Mouse (Mus musculus) adrenal gland, adult 18-20 months (tissue): ENCODE measurements around the gene Plekha6. TPM values are rescaled to one million over a fixed set of nuclear protein-coding genes. Genes with fewer than 3 reads are reported as not detected.

Source experiments
- DNase-seq, 2 experiments: peaks; one replicate each; pipeline ENCODE4 v3.0.0; 2021 to 2022; ENCODE audit warnings: low spot score in 2 of 2
- total RNA-seq, 2 experiments: library from RNA; stranded (reverse); gene quantifications; 1 replicate in 1 of 2; 2 replicates in 1 of 2; pipeline ENCODE4 v1.2.3; 2021

Gene Plekha6
- total RNA-seq, 2 experiments from 2014 or later: 9.0 to 17.9 TPM

DNA sequence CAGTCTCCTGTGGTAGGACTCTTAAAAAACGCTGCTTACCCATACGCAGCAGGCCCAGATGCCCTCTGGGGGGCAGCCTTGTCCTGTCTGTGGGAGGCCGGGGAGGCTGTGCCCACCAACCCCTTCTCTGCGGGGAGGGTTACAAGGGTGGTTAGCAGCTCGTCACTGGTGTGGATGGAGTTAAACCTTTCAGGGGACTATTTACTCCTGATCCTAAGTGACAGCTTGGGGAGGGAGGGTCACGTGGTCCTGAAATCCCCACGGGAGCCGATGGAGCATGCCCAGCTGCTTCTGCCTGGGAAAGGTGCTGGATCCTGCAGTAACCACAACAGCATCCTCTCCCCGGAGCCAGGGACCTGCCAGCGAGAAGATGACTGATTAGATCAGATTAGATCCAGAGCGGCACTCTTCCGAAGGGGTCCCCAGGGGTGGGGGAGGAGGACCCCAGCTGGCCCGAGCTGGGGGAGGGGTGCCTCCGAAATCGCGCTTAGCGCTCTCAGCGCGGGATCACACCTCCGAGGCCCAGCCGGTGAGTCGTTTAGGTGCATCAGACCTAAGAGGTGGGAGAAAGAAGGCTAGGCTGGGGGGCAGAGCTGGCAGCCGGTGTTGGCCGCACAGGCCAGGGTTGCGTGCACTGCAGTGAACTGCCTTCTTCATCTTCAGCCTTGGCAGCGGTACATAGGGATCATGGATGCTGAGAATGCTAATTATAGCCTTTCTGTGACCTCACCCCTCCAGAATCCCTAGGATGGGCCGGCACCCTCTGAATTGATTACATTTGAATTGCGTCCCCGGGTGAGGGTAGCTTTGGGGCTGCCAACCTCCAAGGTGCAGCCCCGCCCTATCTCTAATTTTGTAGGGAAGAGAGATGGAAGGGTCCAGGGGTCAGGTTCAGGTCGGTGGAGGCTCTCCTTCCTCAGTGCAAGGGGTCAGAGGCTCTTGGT, 17.3 kb downstream of the Plekha6 start:
- peak; percentile 71 to 73 for DNase-seq

- peak; percentile 50 to 53 for DNase-seq
Measured at GRCm38 (mm10) chr1:133182016-133182705, 18.2 kb downstream of the Plekha6 start.

GRCm38 (mm10) chr1:133182706-133183095, 18.7 kb downstream of the Plekha6 start:
- DNase-seq: no peak

DNA sequence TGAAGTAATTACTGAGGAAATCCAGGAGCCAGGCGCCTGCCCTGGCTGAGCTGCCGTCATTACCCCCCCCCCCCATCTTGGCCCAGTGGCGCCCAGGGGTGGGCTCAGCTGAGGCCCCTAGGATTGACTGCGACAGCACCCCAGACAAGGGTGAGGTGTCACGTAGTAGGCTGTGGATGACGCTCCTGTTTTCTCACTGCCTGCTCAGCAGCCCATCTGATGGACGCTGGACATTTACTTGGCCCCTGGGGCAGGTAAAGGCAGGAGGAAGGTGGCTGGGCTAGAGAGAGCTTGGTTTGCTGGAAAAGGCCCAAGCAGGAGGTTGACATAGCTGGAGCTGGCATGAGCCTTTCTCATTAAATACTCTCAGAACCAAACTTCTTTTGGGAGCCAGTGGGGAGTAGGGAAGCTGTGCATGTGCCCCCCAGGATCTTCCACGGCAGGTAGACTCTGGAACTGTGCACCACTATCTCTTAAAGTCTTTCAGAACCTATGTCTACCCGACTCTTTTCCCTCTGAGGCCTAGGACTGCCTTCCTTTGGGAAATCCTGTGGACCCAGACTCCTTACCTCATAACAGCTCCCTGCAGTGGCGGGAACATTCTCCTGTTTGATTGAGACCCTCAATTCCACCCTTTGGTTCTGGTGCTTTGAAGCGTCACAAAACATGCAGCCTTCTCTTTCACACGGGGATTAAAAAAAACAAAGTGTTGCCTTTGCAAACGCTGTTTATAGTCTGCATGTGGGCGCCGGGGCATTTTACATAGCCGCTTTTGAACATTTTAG, 19.3 kb downstream of the Plekha6 start:
- no peak for DNase-seq

DNA sequence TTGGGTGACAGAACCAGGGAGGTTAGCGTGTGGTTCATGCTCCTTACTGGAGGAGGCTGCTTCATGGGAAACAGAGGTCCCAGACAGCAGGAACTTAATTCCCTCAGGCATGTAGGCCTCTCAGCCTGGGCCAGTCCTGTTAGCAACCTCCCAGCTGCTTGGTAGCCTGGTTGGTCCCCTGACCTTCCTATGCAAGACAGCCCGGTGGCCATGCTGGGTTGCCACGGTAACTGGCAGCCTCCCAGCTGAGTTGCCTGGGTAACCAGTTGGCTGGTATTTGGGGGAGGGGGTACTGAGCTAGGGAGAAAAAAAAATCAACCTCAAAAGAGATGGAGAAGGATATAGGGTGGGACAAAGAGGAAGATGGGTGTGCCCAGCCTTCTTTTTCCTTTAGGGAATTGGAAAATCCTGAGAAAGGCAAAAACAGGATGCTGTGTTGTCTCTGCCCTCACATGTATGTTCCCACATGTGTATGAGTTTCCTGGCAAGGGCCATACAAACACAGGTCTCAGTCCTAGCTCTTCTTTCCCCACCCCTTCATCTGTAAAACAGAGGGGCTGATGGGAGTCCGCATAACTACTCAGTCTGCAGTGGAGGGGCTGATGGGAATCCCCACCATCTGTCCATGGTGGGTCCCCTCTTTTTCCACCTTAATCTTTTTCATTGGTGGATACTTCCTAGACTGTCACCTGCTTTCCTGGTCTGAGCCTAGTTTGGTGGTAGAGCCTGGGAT, 24.1 kb downstream of the Plekha6 start:
- DNase-seq: peak in 1 of 2 experiments; percentile 16

- DNase-seq: peak in 1 of 2 experiments; percentile 26
Measured at GRCm38 (mm10) chr1:133188719-133189118, 24.7 kb downstream of the Plekha6 start.

GRCm38 (mm10) chr1:133189471-133189870, 25.5 kb downstream of the Plekha6 start:
- DNase-seq: no peak

- DNase-seq: no peak
Measured at GRCm38 (mm10) chr1:133190550-133190949, 26.5 kb downstream of the Plekha6 start.

DNA sequence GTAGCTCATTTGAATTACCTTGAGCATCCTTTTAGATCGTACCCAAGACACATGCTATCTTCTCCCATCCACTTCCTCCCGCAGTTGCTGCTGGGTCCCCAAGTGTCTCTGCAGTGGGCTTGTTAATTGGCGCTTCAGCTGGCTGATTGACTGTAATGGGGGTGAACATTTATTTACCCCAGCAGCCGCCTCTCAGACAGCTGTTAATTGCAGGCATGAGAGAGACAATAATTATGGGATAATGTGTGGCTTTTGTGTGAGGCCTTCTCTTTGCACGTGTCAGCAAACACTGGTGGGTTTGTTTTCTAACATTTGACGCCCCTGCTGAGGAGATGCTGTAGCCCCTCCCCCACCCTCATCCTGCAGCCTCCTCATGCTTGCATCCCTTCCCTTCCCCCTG, 32.2 kb downstream of the Plekha6 start:
- DNase-seq: no peak

- no peak for DNase-seq
Measured at GRCm38 (mm10) chr1:133197266-133197665, 33.3 kb downstream of the Plekha6 start.

DNA sequence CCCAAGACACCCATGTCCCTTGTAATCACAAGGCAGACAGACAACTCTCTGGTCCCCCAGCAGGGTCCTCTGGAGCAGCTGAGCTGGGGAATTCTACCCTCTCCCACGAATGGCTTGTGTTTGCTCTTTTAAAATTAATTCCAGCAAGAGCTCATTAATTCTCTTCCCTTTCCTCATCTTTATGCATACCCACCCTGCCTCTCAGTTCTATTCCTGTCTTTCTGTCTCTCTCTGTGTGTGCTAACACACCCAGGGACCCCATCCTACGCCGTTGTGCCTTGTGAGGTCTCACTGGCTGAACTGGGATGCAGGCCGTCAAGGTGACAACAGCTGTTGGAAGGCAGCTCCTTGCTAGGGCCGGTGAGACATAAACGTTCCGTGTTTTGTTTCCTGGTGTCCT, 35.7 kb downstream of the Plekha6 start:
- no peak for DNase-seq

DNA sequence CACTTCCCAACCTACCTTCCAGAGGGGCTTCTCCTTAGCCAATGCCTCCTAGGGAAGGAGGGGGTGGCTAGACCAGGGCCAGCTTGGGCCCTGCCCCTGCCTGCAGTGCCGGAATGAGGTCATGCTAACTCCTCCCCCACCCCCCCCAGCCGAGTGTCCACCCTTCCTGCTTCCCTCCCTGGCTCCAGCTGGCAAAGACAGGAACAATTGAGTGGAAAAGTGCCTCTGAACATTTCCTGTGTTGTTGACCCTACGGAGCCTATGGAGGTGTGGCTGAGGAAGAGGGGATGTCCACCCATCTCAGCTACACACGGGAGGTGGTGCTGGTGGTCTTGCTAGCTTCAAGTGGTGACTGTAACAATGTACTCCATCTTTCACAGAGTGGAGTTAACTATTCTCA, 37.5 kb downstream of the Plekha6 start:
- DNase-seq: no peak

- no peak for DNase-seq
Measured at GRCm38 (mm10) chr1:133203701-133204100, 39.7 kb downstream of the Plekha6 start.

- DNase-seq: peak in 1 of 2 experiments; percentile 47
Measured at GRCm38 (mm10) chr1:133204341-133204849, 40.4 kb downstream of the Plekha6 start.

DNA sequence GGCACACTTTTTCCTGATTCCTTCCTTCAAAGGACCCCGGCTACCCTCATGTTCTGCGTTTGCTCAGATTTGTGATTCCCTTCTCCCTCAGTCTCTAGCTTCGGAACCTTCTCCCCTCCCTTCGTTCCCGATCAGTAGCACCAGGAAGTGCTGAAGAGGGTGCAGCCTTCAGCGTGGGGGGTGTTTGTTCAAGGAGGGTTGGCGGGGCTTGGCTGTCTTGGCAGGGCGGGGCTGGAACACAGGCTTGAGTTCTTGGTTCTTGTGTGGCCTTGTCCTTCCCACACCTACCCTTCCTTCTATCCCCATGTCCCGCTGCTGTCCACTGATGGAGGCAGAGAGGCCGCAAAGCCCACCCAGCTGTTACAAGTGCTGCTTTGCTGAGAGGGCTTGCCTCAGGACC, 41.0 kb downstream of the Plekha6 start:
- no peak for DNase-seq

GRCm38 (mm10) chr1:133208086-133208815, 44.2 kb downstream of the Plekha6 start:
- no peak for DNase-seq

- no peak for DNase-seq
Measured at GRCm38 (mm10) chr1:133209036-133209435, 45.0 kb downstream of the Plekha6 start.

- no peak for DNase-seq
Measured at GRCm38 (mm10) chr1:133209482-133209881, 45.5 kb downstream of the Plekha6 start.

- peak; percentile 40 to 56 for DNase-seq
Measured at GRCm38 (mm10) chr1:133209901-133210516, 46.0 kb downstream of the Plekha6 start.
